Mouse (Mus musculus): Measurements from ENCODE around the gene Zfp266. TPM values are rescaled to one million over a fixed set of nuclear protein-coding genes. Genes with fewer than 3 reads are reported as not detected.
A peak's percentile ranks its signal among the peaks of the same experiment; 100 is the strongest.

Zfp266 gene
- total and polyA plus RNA-seq, 2 experiments from 2014 or later = 51.4 to 83.3 TPM

DNA sequence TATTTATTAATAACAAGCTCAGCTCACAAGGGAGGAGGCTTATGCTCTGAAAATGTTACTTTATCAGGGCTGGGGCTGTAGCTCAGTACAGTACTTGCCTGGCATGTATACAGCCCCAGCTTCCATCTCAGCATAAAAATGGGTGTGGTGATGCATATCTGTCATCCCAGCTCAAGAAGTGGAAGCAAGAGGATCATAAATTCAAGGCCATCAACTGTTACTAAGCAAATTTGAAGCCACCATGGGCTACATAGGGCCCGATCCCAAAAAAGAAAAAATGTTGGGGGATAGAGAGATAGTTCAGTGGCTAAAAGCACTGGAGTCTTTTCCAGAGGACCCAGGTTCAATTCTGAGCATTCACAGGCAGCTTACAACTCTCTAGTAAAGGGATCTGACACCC, 44.6 kb downstream of the Zfp266 start:
- WGBS = 100% methylated on average over 1 of the region's 1 CpGs
- Histone ChIP-seq H3K9me3 (ENCODE audit: low read length) (no peaks in the 10 kb centered on the region), H3K36me3 (ENCODE audit: insufficient read depth, low read length) (peaks cover 35% of the 10 kb centered on the region), H3K4me2 (ENCODE audit: low read depth, low read length) (no peak overlapping the region), H3K27me3 (ENCODE audit: insufficient read depth, low read length) (no peaks in the 10 kb centered on the region), H3K9ac (replicated peaks; ENCODE audit: low read length) (no peak overlapping the region), H3K4me1 (ENCODE audit: insufficient read depth, low read length) (no peaks in the 10 kb centered on the region), H3K27ac (no peak overlapping the region), H3K4me3 (ENCODE audit: low read length) (no peak overlapping the region)
- ATAC-seq = no peak
- no peak for TF ChIP-seq CTCF (IDR thresholded peaks at IDR 0.05; ENCODE audit: low read depth)
- no peak for DNase-seq (ENCODE audit: low spot score)

DNA sequence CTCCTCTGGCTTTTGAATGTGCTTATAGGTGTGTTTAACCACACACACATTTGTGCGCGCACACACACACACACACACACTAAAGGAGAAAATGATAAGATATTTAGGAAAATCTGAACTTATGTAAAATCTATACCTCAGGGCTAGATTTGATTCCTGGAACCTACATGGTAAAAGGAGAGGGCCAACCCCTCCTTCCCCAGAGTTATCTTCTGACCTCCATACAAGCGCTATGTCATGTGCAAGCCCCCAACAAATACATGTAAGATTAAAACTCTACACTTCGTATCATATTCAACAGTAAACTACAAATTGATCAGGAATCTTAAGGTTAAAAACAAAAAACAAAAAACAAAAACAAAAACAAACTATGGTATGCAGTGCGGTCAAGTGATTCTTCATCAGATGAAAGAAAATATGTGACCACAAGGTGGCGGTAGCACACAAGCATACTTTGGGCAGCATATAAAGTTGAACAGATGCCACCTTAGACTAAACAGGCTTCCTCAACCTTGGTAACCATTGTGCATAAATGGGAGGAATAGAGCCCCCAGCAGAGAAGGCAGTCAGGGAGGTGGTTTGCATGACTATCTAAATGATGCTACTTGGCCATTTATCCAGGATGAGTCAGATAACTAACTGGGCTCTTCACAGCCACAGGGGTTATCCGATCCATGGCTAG, 54.3 kb downstream of the Zfp266 start:
- peak; percentile 82 for ATAC-seq

DNA sequence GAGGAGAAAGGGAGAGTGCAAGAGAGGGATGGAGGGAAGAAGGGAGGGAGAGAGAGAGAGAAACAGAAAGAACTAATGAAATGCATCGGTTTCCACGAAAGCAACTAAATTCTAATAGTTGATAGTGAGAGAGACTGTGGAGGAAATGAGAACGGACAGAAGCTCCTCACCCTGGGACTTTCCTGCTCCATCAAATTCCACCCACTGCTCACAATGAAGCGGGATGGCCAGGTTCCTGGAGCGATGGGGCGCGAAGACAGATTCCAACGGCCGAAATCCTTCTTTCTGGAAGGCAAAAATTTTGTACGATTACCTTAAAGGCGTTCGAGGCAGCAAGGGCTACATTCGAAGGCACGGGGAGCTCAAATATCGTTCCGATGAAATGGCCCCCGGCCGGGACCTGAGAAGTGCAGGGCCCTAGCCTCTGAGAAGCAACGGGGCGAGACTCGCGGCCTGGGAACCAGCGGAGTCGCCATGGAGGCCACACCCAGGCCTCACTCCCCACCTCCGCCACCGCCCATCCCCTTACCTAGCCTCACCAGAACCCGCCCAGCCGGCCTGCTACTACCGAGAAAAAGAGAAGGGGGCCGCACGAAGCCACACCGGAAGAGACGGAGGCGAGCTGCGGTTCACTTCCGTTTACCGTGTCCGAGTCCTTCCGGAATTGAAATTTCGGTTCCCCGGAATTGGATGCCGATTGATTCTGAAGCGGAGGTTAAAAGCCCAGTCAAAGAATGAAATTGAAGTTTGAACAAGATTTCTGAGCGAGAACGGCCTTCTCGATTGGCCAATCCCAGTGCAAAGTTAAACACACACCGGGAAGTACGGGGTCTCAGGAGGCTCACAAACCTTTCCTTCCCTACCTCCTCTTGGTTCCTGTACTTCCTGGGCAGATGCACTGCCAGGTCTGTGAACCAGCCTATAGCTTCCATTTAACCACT, 61.6 kb downstream of the Zfp266 start, which contains the start of gene Zfp26:
TSS of gene Zfp26 (minus strand) at position 786 of the 941 bp plus-strand sequence.
- Histone ChIP-seq H3K4me2 (ENCODE audit: low read depth, low read length) (peak within 1 kb of the TSS; percentile 87), H3K4me3 (ENCODE audit: low read length) (peak within 1 kb of the TSS; percentile 62), H3K27ac (peak within 1 kb of the TSS; percentile 89), H3K4me1 (ENCODE audit: insufficient read depth, low read length) (peaks cover 6% of the 10 kb centered on the region), H3K9me3 (ENCODE audit: low read length) (no peaks in the 10 kb centered on the region), H3K9ac (replicated peaks; ENCODE audit: low read length) (peak within 1 kb of the TSS; percentile 81), H3K27me3 (ENCODE audit: insufficient read depth, low read length) (no peaks in the 10 kb centered on the region), H3K36me3 (ENCODE audit: insufficient read depth, low read length) (peaks cover 5% of the 10 kb centered on the region; the same call in 1 of the 2 replicates)
- TF ChIP-seq CTCF (IDR thresholded peaks at IDR 0.05; ENCODE audit: low read depth) = no peak
- DNase-seq (ENCODE audit: low spot score) (peak; percentile 89), ATAC-seq (peak; percentile 93)
- under 1% methylated on average over 48 of the region's 48 CpGs for WGBS

More for the DNA sequence above, 54.3 kb downstream of the Zfp266 start:
- peak; percentile 91 for DNase-seq (ENCODE audit: low spot score)
- H3K27me3 ChIP-seq (ENCODE audit: insufficient read depth, low read length) = no peaks in the 10 kb centered on the region
- no peak overlapping the region for H3K4me2 ChIP-seq (ENCODE audit: low read depth, low read length)
- 55% methylated on average over 7 of the region's 7 CpGs for WGBS
- no peak overlapping the region for H3K4me3 ChIP-seq (ENCODE audit: low read length)
- peak; percentile 91 for TF ChIP-seq CTCF (IDR thresholded peaks at IDR 0.05; ENCODE audit: low read depth)
- H3K36me3 ChIP-seq (ENCODE audit: insufficient read depth, low read length) = peaks cover 24% of the 10 kb centered on the region
- H3K27ac ChIP-seq = no peak overlapping the region
- no peaks in the 10 kb centered on the region for H3K9me3 ChIP-seq (ENCODE audit: low read length)
- H3K4me1 ChIP-seq (ENCODE audit: insufficient read depth, low read length) = no peaks in the 10 kb centered on the region
- no peak overlapping the region for H3K9ac ChIP-seq (replicated peaks; ENCODE audit: low read length)

DNA sequence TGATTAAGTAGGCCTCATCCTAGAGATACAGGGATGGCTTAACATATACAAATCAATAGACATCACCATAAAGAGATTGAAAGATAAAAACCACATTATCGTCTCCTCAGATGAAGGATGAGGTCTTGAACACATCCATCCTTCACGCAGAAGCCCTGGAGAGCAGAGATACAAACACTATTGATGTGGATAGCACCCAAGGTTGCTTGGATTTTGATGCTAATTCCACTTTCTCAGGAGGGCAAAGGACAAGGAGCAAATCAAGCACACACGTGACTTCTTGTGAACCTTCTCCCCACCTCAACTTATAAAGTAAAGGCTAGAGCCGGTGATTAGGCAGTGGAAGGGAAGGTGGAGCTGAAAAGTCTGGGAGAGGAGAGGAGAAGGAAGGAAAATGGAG, 67.6 kb downstream of the Zfp266 start:
- Histone ChIP-seq H3K4me3 (ENCODE audit: low read length) (no peak overlapping the region), H3K36me3 (ENCODE audit: insufficient read depth, low read length) (peaks cover 8% of the 10 kb centered on the region; the same call in 1 of the 2 replicates), H3K9ac (replicated peaks; ENCODE audit: low read length) (no peak overlapping the region), H3K4me2 (ENCODE audit: low read depth, low read length) (no peak overlapping the region), H3K4me1 (ENCODE audit: insufficient read depth, low read length) (peaks cover under 1% of the 10 kb centered on the region; the same call in 1 of the 2 replicates), H3K27me3 (ENCODE audit: insufficient read depth, low read length) (no peaks in the 10 kb centered on the region), H3K9me3 (ENCODE audit: low read length) (no peaks in the 10 kb centered on the region), H3K27ac (no peak overlapping the region)
- no peak for ATAC-seq
- no peak for DNase-seq (ENCODE audit: low spot score)
- 86% methylated on average over 4 of the region's 4 CpGs for WGBS
- TF ChIP-seq CTCF (IDR thresholded peaks at IDR 0.05; ENCODE audit: low read depth) = no peak

DNA sequence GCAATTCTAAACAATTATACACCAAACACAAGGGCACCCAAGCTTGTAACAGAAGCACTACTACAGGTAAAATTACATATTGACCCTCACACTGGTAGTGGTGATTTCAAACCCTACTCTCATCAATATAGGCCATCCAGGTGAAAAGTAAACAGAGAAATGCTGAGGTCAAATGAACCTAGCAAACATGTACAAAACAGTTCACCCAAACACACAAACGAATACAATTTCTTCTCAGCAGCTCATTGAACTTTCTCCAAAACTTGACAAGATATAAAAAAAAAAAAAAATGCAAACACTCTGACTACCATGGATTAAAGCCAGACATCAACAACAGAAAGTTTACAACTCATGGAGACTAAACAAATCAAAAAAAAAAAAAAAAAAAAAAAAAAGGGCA, 69.7 kb downstream of the Zfp266 start:
- Histone ChIP-seq H3K4me3 (ENCODE audit: low read length) (no peak overlapping the region), H3K4me1 (ENCODE audit: insufficient read depth, low read length) (no peaks in the 10 kb centered on the region), H3K9me3 (ENCODE audit: low read length) (no peaks in the 10 kb centered on the region), H3K9ac (replicated peaks; ENCODE audit: low read length) (no peak overlapping the region), H3K27me3 (ENCODE audit: insufficient read depth, low read length) (no peaks in the 10 kb centered on the region), H3K36me3 (ENCODE audit: insufficient read depth, low read length) (peaks cover 11% of the 10 kb centered on the region; the same call in 1 of the 2 replicates), H3K4me2 (ENCODE audit: low read depth, low read length) (no peak overlapping the region), H3K27ac (no peak overlapping the region)
- no peak for TF ChIP-seq CTCF (IDR thresholded peaks at IDR 0.05; ENCODE audit: low read depth)
- DNase-seq (ENCODE audit: low spot score) = no peak
- 100% methylated on average over 1 of the region's 1 CpGs for WGBS
- no peak for ATAC-seq

Other genes with a start within 250 kb of the Zfp266 start
- not detected in 2 replicates for gene Olfr39, start 239.1 kb downstream of the Zfp266 start, total RNA-seq (2014; rRNA removed)
- gene Olfr39, start 239.1 kb downstream of the Zfp266 start, polyA plus RNA-seq (2015; fragmentation: Nextera tagmentation; extraction: Ambion mirVana) = not detected in 2 replicates
- not detected in 2 replicates for gene Olfr873, start 222.9 kb downstream of the Zfp266 start, total RNA-seq (2014; rRNA removed)
- gene Olfr873, start 222.9 kb downstream of the Zfp266 start, polyA plus RNA-seq (2015; fragmentation: Nextera tagmentation; extraction: Ambion mirVana) = not detected in 2 replicates
- not detected in 2 replicates for gene Olfr18, start 185.3 kb downstream of the Zfp266 start, total RNA-seq (2014; rRNA removed)
- 0.06 TPM in 1 of 2 replicates, not detected in the other for gene Olfr18, start 185.3 kb downstream of the Zfp266 start, polyA plus RNA-seq (2015; fragmentation: Nextera tagmentation; extraction: Ambion mirVana)
- 9.7 and 24.0 TPM in 2 replicates for gene Zfp560, start 136.2 kb downstream of the Zfp266 start, total RNA-seq (2014; rRNA removed)
- gene Zfp560, start 136.2 kb downstream of the Zfp266 start, polyA plus RNA-seq (2015; fragmentation: Nextera tagmentation; extraction: Ambion mirVana) = 72.4 and 78.3 TPM in 2 replicates
- gene Zfp26, start 61.3 kb downstream of the Zfp266 start, total RNA-seq (2014; rRNA removed) = 21.4 and 22.1 TPM in 2 replicates
- 8.0 and 11.2 TPM in 2 replicates for gene Zfp26, start 61.3 kb downstream of the Zfp266 start, polyA plus RNA-seq (2015; fragmentation: Nextera tagmentation; extraction: Ambion mirVana)
- gene Zfp426, start 28.7 kb downstream of the Zfp266 start, total RNA-seq (2014; rRNA removed) = 48.3 and 57.1 TPM in 2 replicates
- gene Zfp426, start 28.7 kb downstream of the Zfp266 start, polyA plus RNA-seq (2015; fragmentation: Nextera tagmentation; extraction: Ambion mirVana) = 22.1 and 23.3 TPM in 2 replicates
- 16.4 and 17.4 TPM in 2 replicates for gene Zfp846, start 59.9 kb upstream of the Zfp266 start, total RNA-seq (2014; rRNA removed)
- gene Zfp846, start 59.9 kb upstream of the Zfp266 start, polyA plus RNA-seq (2015; fragmentation: Nextera tagmentation; extraction: Ambion mirVana) = 38.6 and 40.6 TPM in 2 replicates
- 169 and 274 TPM in 2 replicates for gene Ubl5, start 121.5 kb upstream of the Zfp266 start, total RNA-seq (2014; rRNA removed)
- 528 and 550 TPM in 2 replicates for gene Ubl5, start 121.5 kb upstream of the Zfp266 start, polyA plus RNA-seq (2015; fragmentation: Nextera tagmentation; extraction: Ambion mirVana)
- 16.9 and 18.8 TPM in 2 replicates for gene Fbxl12, start 123.3 kb upstream of the Zfp266 start, total RNA-seq (2014; rRNA removed)
- gene Fbxl12, start 123.3 kb upstream of the Zfp266 start, polyA plus RNA-seq (2015; fragmentation: Nextera tagmentation; extraction: Ambion mirVana) = 11.4 and 13.0 TPM in 2 replicates
- gene Pin1, start 130.7 kb upstream of the Zfp266 start, total RNA-seq (2014; rRNA removed) = 31.7 and 44.3 TPM in 2 replicates
- 65.7 and 68.0 TPM in 2 replicates for gene Pin1, start 130.7 kb upstream of the Zfp266 start, polyA plus RNA-seq (2015; fragmentation: Nextera tagmentation; extraction: Ambion mirVana)
- gene Olfm2, start 224.9 kb upstream of the Zfp266 start, total RNA-seq (2014; rRNA removed) = 317 and 346 TPM in 2 replicates
- 190 and 213 TPM in 2 replicates for gene Olfm2, start 224.9 kb upstream of the Zfp266 start, polyA plus RNA-seq (2015; fragmentation: Nextera tagmentation; extraction: Ambion mirVana)